In genomic region chr1:13992978-13993377, GRCm38 (mm10) we compare ENCODE assay signal across 18 mouse cellular contexts.
DNase-seq lines count a peak whose midpoint lies in the region; ATAC-seq lines count a peak whose summit lies in the region.
"Had no signal": no experiment of that assay in that cellular context is flagged by ENCODE, and none has a peak within 500 bp of the region (broad histone marks: within the 10 kb centered on the region; RNA-seq: fewer than 3 reads in every experiment).

No protein-coding gene starts in this region.

- no peak overlapping the region for H3K27ac ChIP-seq in forebrain, embryonic 12.5 days
- no peak overlapping the region for H3K27ac ChIP-seq in forebrain, embryonic 10.5 days
- H3K27ac ChIP-seq in midbrain, embryonic 12.5 days (replicated peaks): no peak overlapping the region
- H3K27ac ChIP-seq in midbrain, embryonic 10.5 days (replicated peaks): no peak overlapping the region
- H3K27ac ChIP-seq: embryonic facial prominence, embryonic 15.5 days; limb, embryonic 12.5 days had no signal

- H3K9ac ChIP-seq in forebrain, embryonic 12.5 days: no peak overlapping the region
- H3K9ac ChIP-seq in midbrain, embryonic 12.5 days (replicated peaks): no peak overlapping the region
- H3K9ac ChIP-seq: embryonic facial prominence, embryonic 15.5 days; limb, embryonic 12.5 days had no signal

- no peak for DNase-seq in forebrain, embryonic 10.5 days (ENCODE audit: extremely low spot score, low spot score)
- DNase-seq in midbrain, embryonic 10.5 days (ENCODE audit: low spot score): no peak
- peak; percentile 71 for DNase-seq in mesoderm, embryonic 11.5 days (ENCODE audit: low read depth, low spot score)
- DNase-seq in retina, embryonic 14.5 days (ENCODE audit: low spot score): peak; percentile 23
- no peak for DNase-seq in right cerebral cortex, adult 2 months (ENCODE audit: low spot score in 2 of 2)
- DNase-seq: gastrocnemius, postnatal 25 days; heart, postnatal 36 days; lung, adult 18-20 months; lung, postnatal 36 days; right cerebral cortex, postnatal 4 days had no signal

- no peak overlapping the region for H3K4me2 ChIP-seq in forebrain, embryonic 12.5 days
- H3K4me2 ChIP-seq in midbrain, embryonic 12.5 days (replicated peaks): 0 out of 2 replicates have a peak overlapping the region, but pooled peaks have one; percentile 18
- H3K4me2 ChIP-seq: embryonic facial prominence, embryonic 15.5 days; heart, embryonic 11.5 days; limb, embryonic 12.5 days had no signal

- peaks cover 5% of the 10 kb centered on the region; the same call in 1 of the 2 replicates for H3K4me1 ChIP-seq in forebrain, embryonic 12.5 days
- H3K4me1 ChIP-seq in forebrain, embryonic 10.5 days: peaks cover 4% of the 10 kb centered on the region; the same call in 1 of the 2 replicates
- H3K4me1 ChIP-seq in midbrain, embryonic 12.5 days: peaks cover 3% of the 10 kb centered on the region; the same call in 1 of the 2 replicates
- H3K4me1 ChIP-seq in midbrain, embryonic 10.5 days: peaks cover 14% of the 10 kb centered on the region
- H3K4me1 ChIP-seq: embryonic facial prominence, embryonic 15.5 days; limb, embryonic 12.5 days had no signal

- 64% methylated on average over 9 of the region's 9 CpGs for WGBS in forebrain, embryonic 12.5 days
- 87% methylated on average over 9 of the region's 9 CpGs for WGBS in forebrain, embryonic 10.5 days
- 49% methylated on average over 9 of the region's 9 CpGs for WGBS in midbrain, embryonic 12.5 days
- WGBS in midbrain, embryonic 10.5 days: 72% methylated on average over 9 of the region's 9 CpGs

- H3K27me3 ChIP-seq in forebrain, embryonic 12.5 days: no peaks in the 10 kb centered on the region
- H3K27me3 ChIP-seq in forebrain, embryonic 10.5 days (ENCODE audit: poor library complexity, severe bottlenecking): no peaks in the 10 kb centered on the region
- H3K27me3 ChIP-seq in midbrain, embryonic 12.5 days: no peaks in the 10 kb centered on the region
- no peaks in the 10 kb centered on the region for H3K27me3 ChIP-seq in midbrain, embryonic 10.5 days (ENCODE audit: low read depth, poor library complexity, severe bottlenecking)
- H3K27me3 ChIP-seq: embryonic facial prominence, embryonic 15.5 days; limb, embryonic 12.5 days had no signal

- H3K4me3 ChIP-seq in forebrain, embryonic 12.5 days (replicated peaks): no peak overlapping the region
- H3K4me3 ChIP-seq in forebrain, embryonic 10.5 days: no peak overlapping the region
- H3K4me3 ChIP-seq in midbrain, embryonic 12.5 days: no peak overlapping the region
- H3K4me3 ChIP-seq in midbrain, embryonic 10.5 days: no peak overlapping the region
- H3K4me3 ChIP-seq: embryonic facial prominence, embryonic 15.5 days; limb, embryonic 12.5 days had no signal

- 0 out of 2 replicates have a peak, but pooled peaks have one; percentile 20 for ATAC-seq in forebrain, embryonic 12.5 days (ENCODE audit: low FRiP score)
- ATAC-seq in midbrain, embryonic 12.5 days (ENCODE audit: low FRiP score, low read depth): peak; percentile 16; the same call in 1 of the 2 replicates
- ATAC-seq in erythroblast, adult 5-6 weeks (replicated peaks; ENCODE audit: low FRiP score, poor library complexity, severe bottlenecking): no peak
- ATAC-seq: activated CD4-positive, CD25-positive, alpha-beta regulatory T cell, adult 4 months; intestine, postnatal 0 days had no signal

- no peaks in the 10 kb centered on the region for H3K9me3 ChIP-seq in forebrain, embryonic 12.5 days
- H3K9me3 ChIP-seq in forebrain, embryonic 10.5 days: no peaks in the 10 kb centered on the region
- H3K9me3 ChIP-seq in midbrain, embryonic 12.5 days: no peaks in the 10 kb centered on the region
- no peaks in the 10 kb centered on the region for H3K9me3 ChIP-seq in midbrain, embryonic 10.5 days (replicated peaks)
- H3K9me3 ChIP-seq: embryonic facial prominence, embryonic 15.5 days; limb, embryonic 12.5 days had no signal

- no peaks in the 10 kb centered on the region for H3K36me3 ChIP-seq in forebrain, embryonic 12.5 days (replicated peaks)
- no peaks in the 10 kb centered on the region for H3K36me3 ChIP-seq in forebrain, embryonic 10.5 days (replicated peaks)
- no peaks in the 10 kb centered on the region for H3K36me3 ChIP-seq in midbrain, embryonic 12.5 days
- H3K36me3 ChIP-seq in midbrain, embryonic 10.5 days: no peaks in the 10 kb centered on the region
- H3K36me3 ChIP-seq: embryonic facial prominence, embryonic 15.5 days; limb, embryonic 12.5 days had no signal

Comparison
In these comparisons a context has a peak if more than half of its experiments do, and no peak if none do; other contexts are left out.
1. DNase-seq: peak in mesoderm, embryonic 11.5 days (single experiment) and retina, embryonic 14.5 days (single experiment); none in forebrain, embryonic 10.5 days (single experiment), midbrain, embryonic 10.5 days (single experiment) and right cerebral cortex, adult 2 months (0 of 2).